Mouse (Mus musculus) naive thymus-derived CD4-positive, alpha-beta T cell, adult 2 months (primary cell): Measurements from ENCODE around the gene Dclk1.

Experiments
- DNase-seq: peaks from one replicate; pipeline ENCODE4 v3.0.0-alpha.2; 2011; ENCODE audit warnings: low read depth

Gene Dclk1

DNA sequence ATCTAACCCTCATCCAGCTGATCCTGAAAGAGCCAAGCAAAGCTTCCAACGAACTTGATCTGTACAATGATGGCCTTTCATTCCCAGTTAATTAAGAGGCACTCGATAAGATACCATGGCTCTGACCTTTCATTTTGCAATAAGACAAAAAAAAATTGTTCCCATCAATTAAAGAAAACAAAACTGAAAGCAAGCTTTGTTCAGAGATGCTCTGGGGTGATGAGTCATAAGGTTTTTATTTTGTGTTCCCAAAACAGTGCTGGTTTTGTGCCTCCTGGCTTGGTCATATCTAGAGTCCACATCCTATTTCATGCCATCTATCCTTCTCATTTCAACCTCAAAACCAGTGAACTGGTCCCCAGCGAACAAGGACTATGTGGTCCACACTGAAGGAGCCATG is 91.3 kb downstream of the Dclk1 start:
- no peak for DNase-seq

DNA sequence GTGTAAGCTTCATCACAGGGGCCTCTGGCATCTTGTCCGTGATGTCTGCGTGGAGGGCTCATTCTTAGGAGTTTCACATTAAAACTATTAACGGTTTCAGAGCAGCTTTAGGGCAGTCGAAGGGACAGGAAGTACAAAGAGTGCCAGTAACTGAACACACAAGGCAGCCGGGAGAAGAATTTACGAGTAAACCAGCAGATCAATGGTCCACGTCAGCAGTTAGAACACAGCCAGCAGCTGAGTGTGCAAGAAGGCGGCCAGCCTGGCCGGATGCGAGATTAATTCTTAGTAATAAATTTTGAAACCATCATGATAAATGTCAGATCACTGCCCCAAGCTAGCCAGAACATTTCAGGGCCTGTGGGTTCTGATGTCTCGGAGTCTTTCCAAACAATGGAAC is 94.7 kb downstream of the Dclk1 start:
- no peak for DNase-seq

DNA sequence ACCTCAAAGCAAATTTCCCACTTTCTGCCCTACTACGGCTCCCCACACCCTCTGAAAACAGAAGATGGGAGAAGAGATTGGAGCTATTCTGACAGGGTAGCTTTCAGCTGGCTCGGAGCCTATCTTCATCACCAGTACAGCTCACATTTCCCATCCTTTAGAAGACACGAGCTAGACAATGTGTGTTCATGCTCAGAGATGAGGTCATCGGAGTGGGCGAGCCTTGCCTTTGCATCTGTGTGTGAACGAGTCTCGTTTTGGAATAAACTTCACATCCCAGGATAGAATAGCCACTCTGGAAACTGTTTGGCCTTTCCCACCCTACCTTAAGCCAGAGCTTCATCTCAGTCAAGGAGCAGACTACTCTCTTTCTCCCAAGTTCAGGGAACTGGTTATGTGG is 95.5 kb downstream of the Dclk1 start:
- no peak for DNase-seq

DNA sequence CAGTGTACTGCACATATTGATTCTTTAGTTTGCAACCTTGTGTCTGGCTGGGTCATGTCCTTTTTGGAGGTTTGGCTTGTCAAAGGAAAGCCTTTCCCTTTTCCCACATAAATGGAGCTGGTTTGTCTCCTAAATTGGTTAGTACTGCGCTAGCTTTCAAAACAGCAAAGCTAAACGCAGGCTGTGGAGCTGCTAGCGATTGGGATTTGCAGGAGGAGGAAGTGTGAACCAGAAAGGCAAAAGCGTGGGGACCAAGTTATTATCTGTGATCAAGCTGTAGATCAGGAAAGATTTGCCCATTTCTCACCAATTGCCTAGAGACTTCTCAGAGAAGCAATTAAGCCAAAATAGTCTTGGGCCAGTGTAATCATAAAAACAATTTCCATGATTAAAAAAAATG is 100.3 kb downstream of the Dclk1 start:
- no peak for DNase-seq

DNA sequence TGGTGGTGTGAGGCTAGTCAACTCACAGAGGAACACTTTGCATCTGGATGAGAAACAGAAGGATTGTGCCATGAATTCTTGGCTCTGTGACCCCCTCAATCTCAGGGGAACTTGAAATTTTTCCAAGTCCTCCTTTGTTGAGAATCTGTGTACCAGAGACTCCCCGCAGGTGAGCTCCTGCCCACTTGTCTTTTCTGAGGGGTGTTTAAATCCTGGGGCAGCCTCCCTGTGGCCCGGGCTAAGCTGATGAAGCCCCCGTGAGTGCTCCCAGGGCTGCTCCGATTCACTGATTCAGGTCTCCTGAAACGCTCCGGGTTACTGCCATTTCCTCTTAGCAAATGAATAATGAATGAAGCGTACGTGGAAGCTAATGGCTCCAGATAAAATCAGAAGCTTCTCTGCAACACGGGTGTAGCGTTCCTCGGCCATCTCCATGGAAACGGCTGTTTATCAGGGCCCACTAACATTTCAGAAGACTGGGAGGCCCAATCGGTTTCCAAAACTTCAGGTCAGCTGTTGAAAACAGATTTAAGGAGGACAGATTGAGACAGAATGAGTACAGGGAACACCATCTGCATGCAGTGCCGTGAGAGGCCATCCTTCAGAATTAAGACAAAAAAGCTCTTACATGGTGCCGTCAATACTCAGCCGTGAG is 105.3 kb downstream of the Dclk1 start:
- DNase-seq = no peak

DNA sequence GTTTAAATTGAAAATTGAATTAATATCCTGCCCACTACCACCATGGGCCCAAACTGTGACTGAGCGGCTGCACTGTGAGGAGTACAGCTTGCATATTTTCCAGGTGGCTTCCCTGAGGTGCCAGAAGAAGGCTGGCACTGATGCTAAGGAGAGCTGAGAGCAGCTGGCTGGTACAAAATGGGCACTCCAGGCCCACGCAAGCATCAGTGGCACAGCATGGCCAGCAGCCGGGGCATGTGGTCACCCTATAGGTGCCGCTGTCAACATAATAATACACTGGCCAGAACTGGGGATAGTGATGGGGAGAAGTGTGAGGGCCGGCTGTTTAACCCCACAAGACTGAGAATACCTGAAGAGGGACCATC is 105.8 kb downstream of the Dclk1 start:
- DNase-seq = no peak

DNA sequence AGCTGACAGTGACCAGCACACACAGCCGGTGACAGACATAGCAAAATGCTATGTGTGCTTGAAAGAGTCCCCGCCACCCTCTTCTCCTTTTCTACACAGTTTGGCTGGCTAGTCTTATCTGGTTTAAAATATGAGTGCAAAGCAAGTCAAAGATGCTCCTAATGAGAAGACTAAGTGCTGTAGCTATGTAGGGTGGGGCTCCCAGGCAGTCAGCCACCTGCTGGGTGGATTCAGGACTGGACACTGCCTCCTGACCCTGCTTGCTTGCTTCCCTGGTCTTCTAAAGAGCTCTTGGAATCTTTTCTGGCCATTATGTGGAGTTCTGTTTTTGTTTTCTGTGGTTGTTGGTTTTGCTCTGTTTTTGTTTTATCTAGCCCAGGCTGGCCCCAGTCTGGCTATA is 108.0 kb downstream of the Dclk1 start:
- DNase-seq = no peak

DNA sequence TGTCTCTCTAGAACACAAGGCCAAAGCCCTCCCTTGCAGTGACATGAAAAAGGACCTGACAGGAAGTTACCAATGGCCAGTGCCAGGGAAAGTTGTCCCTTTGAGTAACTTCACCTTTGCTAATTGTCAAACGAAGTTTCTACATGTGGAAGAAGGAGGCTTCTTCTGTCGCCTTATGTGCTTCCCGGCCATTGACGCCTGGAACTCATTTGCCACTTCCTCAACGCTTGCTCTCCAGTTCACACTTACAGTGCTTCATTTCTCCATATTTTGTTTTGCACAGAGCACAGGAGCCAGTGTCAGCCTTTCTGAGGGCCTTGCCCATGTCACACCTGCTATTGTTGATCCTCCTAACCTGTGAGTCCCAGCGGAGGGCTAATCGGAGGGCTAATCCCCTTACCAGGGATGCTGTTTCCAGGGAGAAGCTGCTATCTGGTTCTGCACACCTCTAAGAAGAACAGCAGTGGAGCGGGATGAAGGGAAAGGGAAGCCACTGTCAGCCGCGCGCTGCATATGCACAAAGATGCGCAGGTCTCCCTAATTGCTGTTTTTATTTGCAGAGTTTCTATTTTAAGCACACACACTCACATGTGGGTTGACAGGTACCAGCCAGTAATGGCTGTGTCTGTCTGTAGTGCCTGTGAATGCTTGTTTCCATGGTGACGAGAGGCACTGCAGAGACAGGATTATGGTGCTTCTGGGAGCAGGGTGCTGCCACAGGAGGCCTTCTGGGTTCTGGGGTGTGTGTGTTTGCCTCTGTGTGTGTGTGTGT is 109.3 kb downstream of the Dclk1 start:
- no peak for DNase-seq

DNA sequence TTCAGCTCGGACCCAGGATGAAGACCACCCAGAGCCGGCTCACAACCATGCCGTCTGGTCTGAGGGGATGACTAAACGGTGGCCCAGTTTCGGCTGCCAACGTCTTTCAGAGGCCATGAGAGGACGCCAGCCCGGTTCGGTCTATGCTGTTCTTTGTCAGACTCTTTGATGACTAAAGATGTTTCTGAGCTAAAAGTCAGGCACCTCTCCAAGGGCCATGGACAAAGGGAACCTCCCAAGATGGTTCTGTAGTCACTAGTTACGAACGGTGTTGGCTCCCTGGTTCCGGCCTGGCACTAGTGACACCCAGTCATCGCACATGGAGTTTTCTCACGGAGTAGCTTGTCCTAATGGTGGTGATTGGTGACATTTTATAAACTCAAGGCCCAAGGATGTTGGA is 110.4 kb downstream of the Dclk1 start:
- DNase-seq = no peak

DNA sequence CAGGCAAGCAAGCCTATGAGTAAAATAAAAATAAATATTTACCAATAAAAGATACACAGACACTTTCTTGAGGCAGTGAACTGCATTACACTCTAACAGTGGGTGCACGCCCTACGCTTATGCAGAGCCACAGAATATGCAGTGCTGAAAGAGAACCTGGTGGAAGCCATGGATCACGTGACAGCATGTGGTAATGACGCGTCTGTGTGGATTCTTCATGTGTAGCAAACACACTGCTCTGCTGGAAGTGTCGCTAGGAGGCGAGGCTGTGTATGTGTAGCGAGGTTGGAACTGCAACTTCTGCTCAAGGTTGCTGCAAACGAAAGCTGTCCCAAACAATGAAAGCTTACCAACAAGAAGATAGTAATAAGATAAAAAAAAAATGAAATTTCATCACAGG is 111.0 kb downstream of the Dclk1 start:
- DNase-seq = no peak

DNA sequence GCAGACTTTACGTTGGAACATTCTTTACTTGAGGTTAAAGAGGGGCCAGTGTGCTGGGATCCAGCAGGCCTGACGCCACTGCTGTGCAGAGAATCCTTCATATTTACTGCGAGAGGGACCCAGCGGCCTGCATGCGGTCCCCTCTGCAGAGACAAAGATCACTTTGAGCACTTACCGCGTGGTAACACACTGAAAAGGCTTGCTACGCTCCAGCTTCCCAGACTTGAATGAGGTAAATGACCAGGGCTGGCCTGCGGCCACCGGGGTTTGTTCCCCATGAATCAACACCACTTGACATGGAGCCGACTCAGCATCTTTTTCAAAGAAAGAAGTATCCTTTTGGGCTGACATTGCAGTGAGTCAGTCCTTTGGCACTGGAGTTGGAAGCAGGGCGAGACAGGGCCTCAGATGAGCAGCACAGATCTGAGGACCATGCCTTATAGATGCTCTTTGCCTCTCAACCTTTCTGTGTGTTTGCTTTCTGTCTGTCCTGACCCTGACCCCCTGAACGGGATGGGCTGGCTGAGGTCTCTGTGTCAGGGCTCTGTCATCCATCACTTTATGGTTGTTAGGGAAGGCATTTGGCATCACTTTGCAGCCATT is 111.8 kb downstream of the Dclk1 start:
- DNase-seq = no peak

DNA sequence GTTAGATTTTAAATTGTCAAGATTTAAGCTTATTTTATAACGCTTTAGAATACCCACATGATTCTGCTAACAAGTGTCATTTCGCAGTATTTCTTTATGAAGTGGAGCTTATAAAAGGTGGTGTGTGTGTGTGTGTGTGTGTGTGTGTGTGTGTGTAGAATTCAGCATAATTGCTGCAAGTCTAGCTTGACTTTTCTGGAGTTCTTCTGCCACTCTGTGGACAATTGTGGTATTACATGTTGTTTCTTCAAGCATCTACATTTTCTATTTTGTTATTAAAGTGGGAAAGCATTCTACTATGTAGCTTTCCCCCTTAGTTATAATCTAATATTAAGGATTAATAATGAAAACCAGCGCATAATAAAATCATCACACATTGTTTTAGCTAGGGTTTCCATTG is 112.6 kb downstream of the Dclk1 start:
- peak; percentile 7 for DNase-seq

DNA sequence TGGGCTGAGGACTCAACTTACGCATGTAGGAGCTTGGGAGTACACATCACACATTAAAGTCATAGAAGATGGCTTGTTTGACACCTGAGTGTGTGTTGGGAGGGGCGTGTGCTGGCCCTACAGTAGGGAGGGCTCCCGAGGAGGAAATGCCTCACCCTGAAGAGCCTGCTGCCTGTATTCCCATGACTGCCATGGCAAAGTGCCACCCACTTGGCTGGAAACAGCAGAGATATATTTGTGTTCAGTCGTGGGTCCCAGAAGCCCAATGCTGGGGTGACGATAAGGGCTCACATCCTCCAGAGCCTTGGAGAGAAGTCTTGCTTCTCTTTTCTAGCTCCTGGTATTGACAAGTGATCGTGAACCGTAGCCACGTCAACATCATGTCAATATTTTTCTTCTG is 116.3 kb downstream of the Dclk1 start:
- no peak for DNase-seq

DNA sequence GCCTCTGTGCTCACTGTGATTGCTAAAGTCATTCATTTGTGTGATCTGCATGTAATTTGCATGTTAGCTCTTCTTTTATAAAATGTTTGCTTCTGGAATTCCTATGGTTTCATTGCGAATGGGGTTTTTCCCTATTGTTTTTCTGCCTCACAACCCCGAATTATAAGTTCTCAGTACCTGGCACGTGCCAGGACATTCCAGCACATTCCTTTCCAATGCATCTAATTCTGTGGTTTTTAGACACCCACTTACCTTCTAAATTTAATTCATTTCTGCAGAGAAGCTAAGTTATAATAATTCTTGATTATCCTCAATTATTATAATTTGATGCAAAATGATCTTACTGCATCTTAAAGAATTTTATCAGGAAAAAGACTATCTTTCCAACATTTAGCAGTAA is 118.7 kb downstream of the Dclk1 start:
- no peak for DNase-seq

DNA sequence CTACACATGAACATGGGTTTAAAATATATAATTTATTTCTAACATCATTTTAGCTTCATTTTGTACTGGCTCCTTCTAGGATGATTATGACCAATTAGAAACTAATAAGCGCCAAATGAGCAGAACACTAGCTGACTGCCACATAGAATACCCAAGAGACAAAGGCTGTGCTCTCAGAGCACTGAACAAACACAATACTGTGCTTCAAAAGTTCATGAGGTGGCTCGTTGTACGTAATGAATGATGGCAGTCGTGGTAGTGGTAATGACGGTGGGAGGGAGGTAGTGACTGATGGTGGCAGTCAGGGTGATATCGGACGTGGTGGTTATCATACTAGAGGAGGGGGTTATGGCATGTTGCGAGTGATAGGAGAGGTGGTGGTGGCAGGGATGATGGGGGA is 125.0 kb downstream of the Dclk1 start:
- DNase-seq = no peak

DNA sequence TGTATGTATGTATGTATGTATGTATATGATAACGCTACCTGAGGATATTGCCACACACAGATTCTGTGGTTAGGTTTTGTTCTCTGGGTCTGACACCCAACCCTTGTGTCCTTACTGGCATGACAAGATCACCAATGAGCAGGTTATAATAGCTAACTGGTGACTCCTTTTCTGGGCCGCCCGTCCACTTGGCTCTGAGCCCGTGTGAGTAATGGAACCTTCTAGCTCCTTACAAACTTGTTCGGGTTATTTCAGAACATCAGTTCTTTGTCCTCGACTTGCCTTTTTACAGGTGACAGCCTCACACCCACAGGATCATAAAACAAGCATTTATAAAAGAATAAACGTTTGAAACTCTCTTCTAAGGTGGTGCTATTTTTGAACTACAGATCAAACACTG is 127.0 kb downstream of the Dclk1 start:
- DNase-seq = no peak

DNA sequence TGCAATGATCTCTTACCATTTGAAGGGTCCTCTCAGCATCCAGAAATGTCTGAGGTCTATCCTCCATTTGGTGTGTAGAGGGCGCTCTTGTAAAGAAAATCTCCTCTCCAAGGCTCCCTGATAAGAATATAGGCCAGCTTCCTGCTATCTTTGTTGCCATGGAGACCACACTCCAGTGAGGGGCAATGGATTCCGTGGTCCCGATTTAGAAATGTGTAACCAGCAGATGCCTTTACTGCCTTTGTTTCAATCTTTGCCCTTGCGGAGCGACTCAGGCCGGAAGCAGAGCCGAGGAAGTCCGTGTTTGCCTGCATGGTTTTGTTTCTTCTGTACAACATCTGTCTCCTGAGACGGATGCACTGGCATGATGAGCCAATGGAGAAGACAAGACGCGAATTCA is 131.5 kb downstream of the Dclk1 start:
- DNase-seq = peak; percentile 6

DNA sequence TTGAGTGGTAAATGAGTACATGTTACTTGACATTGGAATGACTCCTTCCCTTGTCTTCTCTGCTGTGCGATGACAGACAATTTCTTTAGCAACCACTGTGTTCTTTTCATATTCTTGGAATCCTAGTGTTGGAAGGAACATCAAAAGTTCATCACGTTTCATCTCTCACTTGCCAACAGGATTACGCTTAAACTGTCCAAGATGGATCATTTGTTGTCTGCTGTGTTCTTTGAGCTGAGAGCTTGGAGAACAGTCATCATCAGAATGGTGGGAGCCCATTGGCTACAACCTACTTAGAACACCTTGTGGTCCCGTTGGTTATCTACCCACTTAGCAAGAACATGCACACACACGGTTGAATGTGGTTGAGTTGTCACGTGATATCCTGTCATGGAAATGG is 136.4 kb downstream of the Dclk1 start:
- no peak for DNase-seq

DNA sequence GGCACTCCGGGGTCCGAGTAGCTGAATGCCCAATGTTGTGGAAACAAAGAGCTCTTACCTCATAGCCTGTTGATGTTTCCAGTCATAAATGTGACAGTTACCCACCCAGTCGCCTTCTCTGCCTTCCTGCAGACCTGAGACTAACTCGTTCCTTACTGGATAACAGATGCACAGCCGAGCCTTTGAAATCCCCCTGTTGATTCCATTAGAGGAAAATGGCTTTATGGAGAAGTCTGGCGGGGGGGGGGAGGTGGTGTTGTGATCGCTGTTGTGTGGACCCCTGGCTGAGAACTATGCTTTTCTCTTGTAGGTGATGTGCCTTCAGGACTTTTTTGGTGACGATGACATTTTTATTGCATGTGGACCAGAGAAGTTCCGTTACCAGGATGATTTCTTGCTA is 138.3 kb downstream of the Dclk1 start:
- DNase-seq = no peak

DNA sequence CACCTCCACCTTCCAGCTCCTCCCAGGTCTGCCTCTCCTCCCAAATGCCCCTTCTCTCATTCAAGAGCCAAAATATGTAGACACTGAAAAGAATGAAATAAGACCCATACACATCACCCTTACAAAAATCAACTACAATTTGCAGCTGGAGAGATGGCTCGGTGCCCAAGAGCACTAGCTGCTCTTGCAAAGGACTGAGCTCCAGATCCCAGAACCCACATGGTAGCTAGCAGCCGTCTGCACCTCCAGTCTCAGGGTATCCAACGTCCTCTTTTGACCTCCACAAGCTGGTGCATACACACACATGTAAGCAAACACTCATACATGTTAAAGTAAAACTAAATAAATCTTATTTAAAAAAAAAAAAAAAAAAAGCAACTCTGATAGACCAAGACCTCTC is 150.4 kb downstream of the Dclk1 start:
- DNase-seq = no peak

DNA sequence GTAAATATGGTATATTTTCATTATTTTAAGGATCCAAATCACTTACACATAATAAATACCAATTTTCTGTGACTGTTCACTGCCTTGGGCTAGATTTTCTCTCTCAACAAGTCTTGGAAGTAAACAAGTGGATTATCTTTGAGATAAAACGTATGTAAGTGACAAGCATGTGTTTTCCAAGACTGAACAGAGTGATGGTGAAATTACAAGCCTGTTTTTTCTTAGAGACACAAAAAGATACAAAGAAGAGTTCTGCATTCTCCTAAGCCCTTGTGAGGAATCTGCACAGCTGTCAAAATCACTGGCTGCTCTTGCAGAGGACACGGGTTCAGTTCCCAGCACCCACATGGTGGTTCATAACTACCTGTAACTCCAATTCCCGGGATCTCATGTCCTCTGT is 151.4 kb downstream of the Dclk1 start:
- no peak for DNase-seq

DNA sequence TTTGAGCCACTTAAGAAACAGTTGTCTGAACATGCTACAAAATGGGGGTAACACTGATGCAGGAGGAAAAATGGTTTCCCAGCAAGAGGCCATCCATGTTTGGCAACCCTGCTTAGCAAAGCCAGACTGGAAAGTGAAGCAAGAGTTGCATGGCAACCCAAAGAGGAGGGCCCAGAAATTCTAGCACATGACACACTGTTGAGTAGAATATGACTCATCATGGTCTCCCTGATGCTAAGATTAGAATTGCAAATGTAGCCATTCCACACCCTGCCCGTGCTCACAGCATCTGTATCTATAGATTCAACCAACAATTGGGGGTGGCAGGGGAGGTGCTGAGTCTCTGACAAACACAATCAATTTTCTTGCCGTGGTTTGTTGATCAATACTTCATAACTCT is 154.6 kb downstream of the Dclk1 start:
- DNase-seq = no peak

DNA sequence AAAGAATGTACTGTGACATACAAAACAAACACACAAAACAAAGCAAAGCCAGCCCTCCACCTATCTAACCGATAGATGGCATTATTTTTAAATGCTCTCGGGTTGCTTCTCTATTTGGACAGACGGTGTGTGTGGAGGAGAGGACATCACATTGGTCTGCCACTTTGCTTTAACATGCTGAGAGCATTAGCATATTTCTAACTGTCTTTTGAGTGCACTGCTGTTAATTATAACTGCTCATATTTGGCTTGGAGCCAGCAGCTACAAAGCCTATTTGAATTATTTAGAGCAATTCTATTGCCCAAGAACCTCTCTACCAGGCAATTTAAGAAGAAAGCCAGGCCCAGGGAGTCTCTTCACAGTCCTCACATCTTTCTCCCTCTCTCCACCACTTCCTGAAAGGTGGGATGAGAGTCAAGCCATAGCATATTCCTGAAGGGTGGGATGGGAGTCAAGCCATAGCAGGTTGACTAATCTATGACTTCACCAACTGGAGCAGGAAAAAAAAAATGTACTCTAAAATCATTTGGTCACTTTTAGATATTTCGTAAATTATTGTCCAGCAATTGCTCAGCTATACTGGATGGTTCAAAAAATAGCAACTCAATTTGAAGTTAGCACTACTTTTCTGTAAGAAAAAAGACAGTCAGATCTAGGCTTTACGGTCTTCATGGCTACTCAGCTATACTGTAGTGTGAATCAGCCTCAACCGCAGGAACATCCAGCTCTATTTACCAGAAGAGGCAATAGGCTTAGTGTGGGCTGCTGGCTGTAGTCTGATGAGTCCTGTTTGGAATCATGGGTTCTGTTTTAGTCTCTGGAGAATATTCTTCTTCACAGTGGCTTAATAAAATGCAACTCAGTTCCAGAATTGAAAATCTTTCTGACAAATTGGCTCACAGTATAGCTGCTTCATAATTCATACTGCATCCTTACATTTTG is 155.9 kb downstream of the Dclk1 start:
- no peak for DNase-seq
